Mouse (Mus musculus) liver, postnatal 0 days (tissue): ENCODE results near the gene Acta2. TPM values are rescaled to one million over a fixed set of nuclear protein-coding genes. Genes with fewer than 3 reads are reported as not detected.

Experiments used
- ATAC-seq: fragments of 200-750 bp; cut with Nextera tagmentation; 2 replicates; pipeline ENCODE4 v1.8.0; 2017; ENCODE audit warnings: mild to moderate bottlenecking, moderate library complexity
- DNase-seq: peaks from one replicate; pipeline ENCODE4 v3.0.0-alpha.2; 2016
- H3K27ac ChIP-seq: fragments of 300-500 bp; sonication (generic); 2 replicates; pipeline ENCODE4 v1.5.1; 2014; ENCODE audit warnings: antibody characterized with exemption, moderate library complexity, mild to moderate bottlenecking, low read depth
- H3K27me3 ChIP-seq: fragments of 300-500 bp; sonication (generic); 2 replicates; pipeline ENCODE4 v1.6.1; 2014; ENCODE audit warnings: low read length, control low read depth, mixed read lengths; ENCODE audit not compliant: insufficient read depth
- H3K36me3 ChIP-seq: fragments of 300-500 bp; sonication (generic); replicated peaks from 2 replicates; pipeline ENCODE4 v1.6.1; 2014; ENCODE audit warnings: mild to moderate bottlenecking, control low read depth, low read length, moderate library complexity, mixed read lengths; ENCODE audit not compliant: insufficient read depth
- H3K4me1 ChIP-seq: fragments of 300-500 bp; sonication (generic); 2 replicates; pipeline ENCODE4 v1.6.1; 2014; ENCODE audit warnings: antibody characterized with exemption, mild to moderate bottlenecking, control low read depth; ENCODE audit not compliant: insufficient read depth
- H3K4me2 ChIP-seq: fragments of 300-500 bp; sonication (generic); 2 replicates; pipeline ENCODE4 v1.6.1; 2014; ENCODE audit warnings: low read depth, mild to moderate bottlenecking, low read length, moderate library complexity, mixed read lengths
- H3K4me3 ChIP-seq: fragments of 300-500 bp; sonication (generic); 2 replicates; pipeline ENCODE4 v1.5.1; 2014; ENCODE audit warnings: low read depth, low read length
- H3K9ac ChIP-seq: fragments of 300-500 bp; sonication (generic); replicated peaks from 2 replicates; pipeline ENCODE4 v1.6.1; 2014; ENCODE audit warnings: mild to moderate bottlenecking, moderate library complexity
- H3K9me3 ChIP-seq: fragments of 300-500 bp; sonication (generic); 2 replicates; pipeline ENCODE4 v1.6.1; 2016; ENCODE audit warnings: mild to moderate bottlenecking, control low read depth, low read length, mixed read lengths
- CTCF ChIP-seq: sonication (generic); IDR thresholded peaks from 2 replicates; pipeline ENCODE4 v1.5.1; 2016; ENCODE audit warnings: antibody characterized with exemption, low read depth
- EP300 ChIP-seq: IDR thresholded peaks from 2 replicates; pipeline ENCODE4 v1.6.1; 2016; ENCODE audit warnings: antibody characterized with exemption, low read depth, mild to moderate bottlenecking
- WGBS: fragments of 180-500 bp; shearing (Covaris S2); extraction: QIAGEN DNeasy Blood & Tissue Kit; methylation state at CpG from one replicate; pipeline ENCODE4 v1.1.7; 2014; ENCODE audit not compliant: insufficient replicate concordance; 5-methylcytosine and 5-hydroxymethylcytosine counted together
- polyA plus RNA-seq: library from polyadenylated mRNA; unstranded; fragments of >200 nt; fragmentation: Nextera tagmentation; extraction: Ambion mirVana; gene quantifications from 2 replicates; pipeline ENCODE4 v1.2.1, GENCODE M21; 2015

The Acta2 gene
- 7.3 and 7.7 TPM in 2 replicates for polyA plus RNA-seq

GRCm38 (mm10) chr19:34254880-34255681 lies at the start of gene Acta2:
Gene Acta2, minus strand, starts transcription at chr19:34255590.
- H3K4me3 ChIP-seq = peak within 1 kb of the TSS; percentile 17; the same call in 1 of the 2 replicates
- H3K27me3 ChIP-seq = no peaks in the 10 kb centered on the region
- peak within 1 kb of the TSS; percentile 61 for H3K4me2 ChIP-seq
- H3K27ac ChIP-seq = 0 out of 2 replicates have a peak within 1 kb of the TSS, but pooled peaks have one; percentile 39
- WGBS = 63% methylated on average over 16 of the region's 16 CpGs
- no peaks in the 10 kb centered on the region for H3K36me3 ChIP-seq
- no peak within 1 kb of the TSS for H3K9ac ChIP-seq
- H3K9me3 ChIP-seq = no peaks in the 10 kb centered on the region
- H3K4me1 ChIP-seq = peaks cover 5% of the 10 kb centered on the region
- TF ChIP-seq EP300 (no peak), CTCF (no peak)
- no peak for DNase-seq
- ATAC-seq = no peak

- Histone ChIP-seq H3K9ac (no peak overlapping the region), H3K36me3 (peaks cover 2% of the 10 kb centered on the region; the same call in 1 of the 2 replicates), H3K4me1 (no peaks in the 10 kb centered on the region), H3K4me3 (no peak overlapping the region), H3K4me2 (no peak overlapping the region), H3K27me3 (no peaks in the 10 kb centered on the region), H3K9me3 (no peaks in the 10 kb centered on the region), H3K27ac (no peak overlapping the region)
- no peak for ATAC-seq
- TF ChIP-seq EP300 = no peak
- TF ChIP-seq CTCF = no peak
- DNase-seq = no peak
These were observed 49.5 kb upstream of the Acta2 start for GRCm38 (mm10) chr19:34304917-34305316.

- H3K4me3 ChIP-seq = no peak overlapping the region
- TF ChIP-seq CTCF (no peak), EP300 (no peak)
- no peaks in the 10 kb centered on the region for H3K27me3 ChIP-seq
- 84% methylated on average over 2 of the region's 2 CpGs for WGBS
- H3K4me2 ChIP-seq = no peak overlapping the region
- no peak overlapping the region for H3K27ac ChIP-seq
- H3K36me3 ChIP-seq = no peaks in the 10 kb centered on the region; the same call in 1 of the 2 replicates
- H3K9me3 ChIP-seq = no peaks in the 10 kb centered on the region
- H3K9ac ChIP-seq = no peak overlapping the region
- no peaks in the 10 kb centered on the region for H3K4me1 ChIP-seq
- DNase-seq = no peak
- no peak for ATAC-seq
These were observed 45.0 kb upstream of the Acta2 start for GRCm38 (mm10) chr19:34300430-34300829.

GRCm38 (mm10) chr19:34299229-34299628 lies 43.8 kb upstream of the Acta2 start:
- H3K27me3 ChIP-seq = no peaks in the 10 kb centered on the region
- no peak overlapping the region for H3K4me3 ChIP-seq
- H3K9ac ChIP-seq = no peak overlapping the region
- 62% methylated on average over 4 of the region's 4 CpGs for whole genome bisulfite sequencing
- H3K27ac ChIP-seq = no peak overlapping the region
- no peaks in the 10 kb centered on the region for H3K9me3 ChIP-seq
- DNase-seq (no peak), ATAC-seq (no peak)
- H3K36me3 ChIP-seq = no peaks in the 10 kb centered on the region; the same call in 1 of the 2 replicates
- H3K4me2 ChIP-seq = no peak overlapping the region
- 0 out of 2 replicates have a peak, but pooled peaks cover 2% of the 10 kb centered on the region for H3K4me1 ChIP-seq
- TF ChIP-seq EP300 (no peak), CTCF (no peak)

GRCm38 (mm10) chr19:34298531-34298930 lies 43.1 kb upstream of the Acta2 start:
- ATAC-seq = no peak
- no peaks in the 10 kb centered on the region; the same call in 1 of the 2 replicates for H3K36me3 ChIP-seq
- no peak for DNase-seq
- H3K9me3 ChIP-seq = no peaks in the 10 kb centered on the region
- TF ChIP-seq EP300 = no peak
- TF ChIP-seq CTCF = no peak
- no peak overlapping the region for H3K4me2 ChIP-seq
- WGBS = 41% methylated on average over 1 of the region's 1 CpGs
- no peak overlapping the region for H3K9ac ChIP-seq
- 0 out of 2 replicates have a peak, but pooled peaks cover 2% of the 10 kb centered on the region for H3K4me1 ChIP-seq
- no peak overlapping the region for H3K27ac ChIP-seq
- no peaks in the 10 kb centered on the region for H3K27me3 ChIP-seq
- no peak overlapping the region for H3K4me3 ChIP-seq

GRCm38 (mm10) chr19:34295442-34295841 lies 40.1 kb upstream of the Acta2 start:
- no peak overlapping the region for H3K9ac ChIP-seq
- WGBS = 71% methylated on average over 6 of the region's 6 CpGs

More at GRCm38 (mm10) chr19:34295442-34295841, 40.1 kb upstream of the Acta2 start:
- no peaks in the 10 kb centered on the region for H3K9me3 ChIP-seq
- no peak for TF ChIP-seq EP300
- no peak for TF ChIP-seq CTCF
- no peak for ATAC-seq
- H3K27me3 ChIP-seq = no peaks in the 10 kb centered on the region
- no peak overlapping the region for H3K27ac ChIP-seq
- H3K4me3 ChIP-seq = no peak overlapping the region
- no peak for DNase-seq
- H3K4me2 ChIP-seq = no peak overlapping the region
- H3K36me3 ChIP-seq = no peaks in the 10 kb centered on the region; the same call in 1 of the 2 replicates
- peaks cover 9% of the 10 kb centered on the region for H3K4me1 ChIP-seq
